Mouse (Mus musculus): ENCODE measurements at regions not wholly inside any gene's neighbourhood (a gene's known extent, or its start where the extent isn't known, plus 50 kb on each side); places are given as distances from the start of the nearest gene placed in this dataset.

DNA sequence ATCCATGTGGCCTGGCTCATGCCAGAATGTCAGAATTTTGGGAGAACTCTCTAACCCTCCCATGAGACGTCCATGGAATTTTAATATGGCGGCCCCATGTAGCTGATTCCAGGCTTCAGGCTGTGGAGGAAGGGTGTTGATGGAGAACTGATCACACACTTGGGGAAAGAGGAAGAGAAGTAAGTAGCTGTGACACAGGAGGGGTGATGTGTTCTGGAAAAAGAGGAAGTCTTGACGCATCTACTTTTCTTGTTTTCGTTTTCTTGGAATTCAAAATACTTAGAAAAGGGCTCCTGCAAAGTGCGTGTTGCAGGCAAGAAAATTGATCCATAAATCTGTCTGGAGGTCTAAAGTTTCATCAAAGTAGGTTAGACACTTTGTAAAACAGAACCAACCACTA lies 205.7 kb upstream of the Runx1 start:
- no peak for TF ChIP-seq ZC3H11A (IDR thresholded peaks at IDR 0.05; ENCODE audit: borderline replicate concordance, low read depth, low read length)
- TF ChIP-seq CHD2 (IDR thresholded peaks at IDR 0.05; ENCODE audit: low read depth, low read length), result no peak
- TF ChIP-seq HCFC1 (IDR thresholded peaks at IDR 0.05; ENCODE audit: borderline replicate concordance, insufficient read depth, low read length), result no peak
- no peak for TF ChIP-seq ZNF384 (IDR thresholded peaks at IDR 0.05; ENCODE audit: low read depth, low read length)
